Mouse (Mus musculus): Measurements from ENCODE around the gene Lag3. TPM values are rescaled to one million over a fixed set of nuclear protein-coding genes. Genes with fewer than 3 reads are reported as not detected.
A peak's percentile ranks its signal among the peaks of the same experiment; 100 is the strongest.

The Lag3 gene
- total and polyA plus RNA-seq, 2 experiments from 2014 or later, result 0.11 to 0.85 TPM

DNA sequence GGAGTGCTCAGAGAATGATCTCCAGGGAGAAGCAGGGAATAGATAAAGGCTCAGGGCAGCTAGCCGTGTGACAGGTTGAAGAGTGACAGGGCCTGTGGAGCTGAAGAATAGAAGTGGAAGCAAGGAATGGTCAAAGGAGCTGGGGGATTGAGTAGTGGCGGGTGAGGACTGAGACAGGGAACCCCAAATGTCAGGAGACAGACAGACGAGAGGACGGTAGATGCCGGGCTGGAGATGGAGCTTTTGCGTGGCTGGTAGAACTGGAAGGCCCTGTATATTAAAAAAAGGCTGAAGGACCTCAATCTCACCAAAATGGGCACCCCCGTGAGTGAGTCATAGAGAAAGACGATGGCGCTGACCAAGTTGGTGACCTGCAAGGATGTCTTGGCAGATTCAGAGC, 51.0 kb downstream of the Lag3 start:
- H3K27me3 ChIP-seq (ENCODE audit: control insufficient read depth, insufficient read depth, low read length), result peaks cover 33% of the 10 kb centered on the region
- H3K4me2 ChIP-seq (ENCODE audit: low read depth, low read length), result no peak overlapping the region
- DNase-seq (ENCODE audit: low spot score) (no peak), ATAC-seq (ENCODE audit: insufficient read depth, low read depth) (no peak)
- H3K4me3 ChIP-seq (ENCODE audit: low read depth, low read length), result no peak overlapping the region
- no peaks in the 10 kb centered on the region for H3K9me3 ChIP-seq (replicated peaks; ENCODE audit: control insufficient read depth, low read length)
- H3K9ac ChIP-seq (replicated peaks; ENCODE audit: low read depth, low read length), result no peak overlapping the region
- peaks cover 18% of the 10 kb centered on the region for H3K4me1 ChIP-seq (ENCODE audit: control insufficient read depth, insufficient read depth)
- no peak overlapping the region for H3K27ac ChIP-seq (ENCODE audit: low read depth)
- TF ChIP-seq CTCF (IDR thresholded peaks at IDR 0.05; ENCODE audit: low read depth), result no peak
- TF ChIP-seq EP300 (IDR thresholded peaks at IDR 0.05; ENCODE audit: low read depth), result no peak
- no peaks in the 10 kb centered on the region for H3K36me3 ChIP-seq (replicated peaks; ENCODE audit: control insufficient read depth, insufficient read depth, low read length)
- 82% methylated on average over 9 of the region's 9 CpGs for WGBS

DNA sequence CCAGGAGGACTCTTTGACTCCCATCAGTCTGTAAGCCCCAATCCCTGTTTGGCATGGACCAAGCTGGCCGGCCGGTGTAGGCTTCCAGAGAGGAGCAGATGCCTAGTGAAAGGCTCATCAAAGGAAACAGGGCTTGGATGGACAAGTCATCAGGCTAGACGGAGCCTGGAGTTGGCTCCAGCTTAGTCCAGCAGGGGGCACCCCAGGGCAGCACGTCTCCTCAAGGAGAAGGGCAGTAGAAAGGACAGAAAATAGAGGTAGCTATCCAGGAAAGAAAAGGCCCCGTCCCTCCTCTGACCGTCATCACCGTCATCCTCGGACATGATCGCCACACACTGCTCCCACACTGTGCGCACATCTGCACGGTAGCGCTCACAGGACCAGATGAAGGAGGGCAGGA, 51.8 kb downstream of the Lag3 start:
- Histone ChIP-seq H3K36me3 (replicated peaks; ENCODE audit: control insufficient read depth, insufficient read depth, low read length) (no peaks in the 10 kb centered on the region), H3K4me1 (ENCODE audit: control insufficient read depth, insufficient read depth) (peaks cover 18% of the 10 kb centered on the region), H3K4me3 (ENCODE audit: low read depth, low read length) (no peak overlapping the region), H3K9ac (replicated peaks; ENCODE audit: low read depth, low read length) (no peak overlapping the region), H3K27ac (ENCODE audit: low read depth) (no peak overlapping the region), H3K27me3 (ENCODE audit: control insufficient read depth, insufficient read depth, low read length) (peaks cover 33% of the 10 kb centered on the region), H3K4me2 (ENCODE audit: low read depth, low read length) (no peak overlapping the region), H3K9me3 (replicated peaks; ENCODE audit: control insufficient read depth, low read length) (no peaks in the 10 kb centered on the region)
- peak; percentile 42 for ATAC-seq (ENCODE audit: insufficient read depth, low read depth)
- WGBS, result 8% methylated on average over 12 of the region's 12 CpGs
- TF ChIP-seq EP300 (IDR thresholded peaks at IDR 0.05; ENCODE audit: low read depth) (no peak), CTCF (IDR thresholded peaks at IDR 0.05; ENCODE audit: low read depth) (peak; percentile 92)
- DNase-seq (ENCODE audit: low spot score), result peak; percentile 75

DNA sequence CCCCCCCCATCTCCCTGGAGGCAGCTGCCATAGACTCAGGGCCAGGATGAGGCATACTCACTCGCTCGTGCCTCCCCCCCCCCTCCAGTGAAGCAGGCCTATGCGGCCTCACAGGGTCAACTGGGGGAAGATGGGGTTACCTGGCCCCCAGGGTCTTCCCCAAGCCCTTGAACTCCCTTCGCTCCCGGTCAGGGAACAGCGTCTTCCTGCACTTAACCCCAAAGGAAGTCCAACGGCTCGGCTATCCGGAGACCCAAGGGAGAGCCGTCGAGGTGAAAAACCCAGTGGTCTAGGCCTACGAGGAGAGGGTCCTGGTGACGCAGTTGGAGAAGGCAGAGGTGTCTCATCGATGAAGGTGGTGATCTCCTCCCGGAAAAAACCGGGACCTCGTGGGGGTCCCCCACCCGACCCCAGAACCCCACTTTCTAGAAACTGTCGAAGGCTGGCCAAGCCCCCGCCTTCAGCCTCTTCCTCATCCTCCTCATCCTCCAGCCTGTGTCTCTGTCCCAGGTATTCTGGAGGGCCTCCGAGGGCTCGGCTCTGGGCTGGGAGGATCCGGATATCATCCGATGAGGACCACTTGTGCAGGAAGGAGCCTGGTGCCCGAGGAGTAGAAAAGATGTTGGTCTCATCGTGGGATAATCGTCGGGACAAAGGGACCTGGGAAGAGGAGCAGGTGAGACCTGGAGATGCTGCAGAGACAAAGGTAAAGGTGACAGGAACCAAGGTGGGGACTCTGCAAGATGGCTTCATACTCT, 52.8 kb downstream of the Lag3 start:
- ATAC-seq (ENCODE audit: insufficient read depth, low read depth), result no peak
- DNase-seq (ENCODE audit: low spot score), result no peak
- no peaks in the 10 kb centered on the region for H3K9me3 ChIP-seq (replicated peaks; ENCODE audit: control insufficient read depth, low read length)
- H3K4me1 ChIP-seq (ENCODE audit: control insufficient read depth, insufficient read depth), result peaks cover 16% of the 10 kb centered on the region
- H3K36me3 ChIP-seq (replicated peaks; ENCODE audit: control insufficient read depth, insufficient read depth, low read length), result no peaks in the 10 kb centered on the region
- H3K9ac ChIP-seq (replicated peaks; ENCODE audit: low read depth, low read length), result no peak overlapping the region
- TF ChIP-seq CTCF (IDR thresholded peaks at IDR 0.05; ENCODE audit: low read depth) (no peak), EP300 (IDR thresholded peaks at IDR 0.05; ENCODE audit: low read depth) (no peak)
- no peak overlapping the region for H3K27ac ChIP-seq (ENCODE audit: low read depth)
- peaks cover 33% of the 10 kb centered on the region for H3K27me3 ChIP-seq (ENCODE audit: control insufficient read depth, insufficient read depth, low read length)
- no peak overlapping the region for H3K4me3 ChIP-seq (ENCODE audit: low read depth, low read length)
- H3K4me2 ChIP-seq (ENCODE audit: low read depth, low read length), result no peak overlapping the region; the same call in 1 of the 2 replicates
- WGBS, result 66% methylated on average over 28 of the region's 28 CpGs

DNA sequence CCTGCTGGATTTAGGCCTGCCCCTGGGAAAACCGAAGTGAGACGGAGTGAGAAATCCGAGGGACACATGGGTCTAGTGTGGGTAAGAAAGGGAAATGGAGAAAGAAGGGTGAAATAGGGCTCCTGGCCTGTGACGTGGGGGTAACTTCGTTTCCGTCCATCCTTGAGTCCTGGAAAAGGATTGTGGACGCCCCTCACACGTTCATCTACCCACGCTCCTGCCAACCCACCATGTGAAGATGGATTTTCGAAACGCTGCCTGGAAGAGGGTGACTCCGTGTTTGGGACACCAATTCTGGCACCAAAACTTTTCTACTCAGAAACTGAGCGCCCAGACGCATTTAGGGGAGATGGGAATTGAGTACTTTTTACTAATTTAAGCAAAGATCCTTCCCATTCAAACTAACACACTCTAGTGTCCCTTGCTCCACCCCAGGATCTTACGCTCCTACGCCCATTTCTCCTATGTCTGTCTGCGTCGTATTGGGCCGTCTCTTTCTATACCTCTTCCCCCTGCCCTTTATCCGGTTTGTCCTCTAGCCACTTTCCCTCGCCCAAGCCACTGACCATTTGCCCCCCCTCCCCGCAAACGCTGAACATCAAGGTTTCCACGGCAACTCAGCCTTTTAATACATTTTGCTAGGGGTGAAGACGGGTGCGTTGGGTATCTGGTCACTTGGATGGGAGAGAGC, 53.5 kb downstream of the Lag3 start:
- no peak for TF ChIP-seq CTCF (IDR thresholded peaks at IDR 0.05; ENCODE audit: low read depth)
- no peak for TF ChIP-seq EP300 (IDR thresholded peaks at IDR 0.05; ENCODE audit: low read depth)
- Histone ChIP-seq H3K27me3 (ENCODE audit: control insufficient read depth, insufficient read depth, low read length) (peaks cover 31% of the 10 kb centered on the region), H3K4me2 (ENCODE audit: low read depth, low read length) (peak overlapping the region; percentile 93), H3K4me1 (ENCODE audit: control insufficient read depth, insufficient read depth) (peaks cover 10% of the 10 kb centered on the region), H3K27ac (ENCODE audit: low read depth) (peak overlapping the region; percentile 5; the same call in 1 of the 2 replicates), H3K9ac (replicated peaks; ENCODE audit: low read depth, low read length) (no peak overlapping the region), H3K4me3 (ENCODE audit: low read depth, low read length) (peak overlapping the region; percentile 64), H3K9me3 (replicated peaks; ENCODE audit: control insufficient read depth, low read length) (no peaks in the 10 kb centered on the region), H3K36me3 (replicated peaks; ENCODE audit: control insufficient read depth, insufficient read depth, low read length) (no peaks in the 10 kb centered on the region)
- DNase-seq (ENCODE audit: low spot score), result no peak
- WGBS, result 34% methylated on average over 26 of the region's 26 CpGs
- no peak for ATAC-seq (ENCODE audit: insufficient read depth, low read depth)

DNA sequence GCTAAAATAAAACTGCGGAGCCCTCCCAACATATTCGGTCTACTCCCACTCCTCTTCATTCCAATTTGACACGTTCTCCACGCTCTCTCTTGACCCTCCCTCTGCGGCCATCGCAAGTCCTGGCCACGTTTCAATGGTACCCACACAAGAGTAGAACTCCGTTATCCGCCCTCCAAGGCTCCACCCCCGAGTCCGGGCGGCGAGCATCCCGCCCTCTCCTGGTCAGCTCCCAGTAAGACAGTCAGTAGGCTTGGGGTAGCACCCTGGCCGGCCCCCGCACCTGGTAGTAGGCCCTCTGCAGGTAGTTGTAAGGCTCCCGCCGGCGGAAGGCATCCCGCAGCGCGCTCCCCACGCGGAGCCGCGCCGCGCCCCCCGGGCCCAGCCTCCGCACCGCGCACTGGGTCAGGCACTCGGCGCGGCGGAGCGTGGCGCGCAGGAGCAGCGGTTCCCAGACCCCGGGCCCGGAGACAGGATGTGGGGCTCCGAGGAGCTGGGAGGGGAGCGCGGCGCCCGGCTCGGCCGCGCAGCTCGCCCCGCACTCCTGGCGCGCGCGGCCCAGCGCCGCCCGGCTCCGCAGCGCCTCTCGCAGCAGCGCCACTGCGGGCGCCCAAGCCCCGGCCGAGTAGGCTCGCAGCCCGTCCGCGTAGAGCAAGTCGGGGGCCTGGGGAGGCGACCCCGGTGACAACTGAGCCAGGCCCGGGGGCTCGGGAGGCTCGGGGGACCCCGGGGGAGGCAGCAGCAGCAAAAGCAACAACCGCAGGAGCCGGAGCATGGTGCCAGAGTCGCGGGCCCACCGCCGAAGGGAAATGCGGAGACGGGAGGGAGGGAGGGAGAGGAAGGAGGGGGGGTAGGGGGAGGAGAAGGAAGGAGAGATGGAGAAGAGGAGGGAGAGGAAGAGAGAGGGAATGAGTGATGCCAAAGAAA, 54.3 kb downstream of the Lag3 start, which contains the start of gene P3h3:
Gene P3h3, minus strand, starts transcription at position 837 of the 924 bp plus-strand sequence.
- Histone ChIP-seq H3K27me3 (ENCODE audit: control insufficient read depth, insufficient read depth, low read length) (peaks cover 25% of the 10 kb centered on the region), H3K9me3 (replicated peaks; ENCODE audit: control insufficient read depth, low read length) (no peaks in the 10 kb centered on the region), H3K4me2 (ENCODE audit: low read depth, low read length) (peak within 1 kb of the TSS; percentile 93), H3K27ac (ENCODE audit: low read depth) (peak within 1 kb of the TSS; percentile 86), H3K9ac (replicated peaks; ENCODE audit: low read depth, low read length) (peak within 1 kb of the TSS; percentile 82), H3K4me3 (ENCODE audit: low read depth, low read length) (peak within 1 kb of the TSS; percentile 64), H3K36me3 (replicated peaks; ENCODE audit: control insufficient read depth, insufficient read depth, low read length) (no peaks in the 10 kb centered on the region), H3K4me1 (ENCODE audit: control insufficient read depth, insufficient read depth) (peaks cover 7% of the 10 kb centered on the region)
- peak; percentile 51 for DNase-seq (ENCODE audit: low spot score)
- ATAC-seq (ENCODE audit: insufficient read depth, low read depth), result peak; percentile 82
- TF ChIP-seq CTCF (IDR thresholded peaks at IDR 0.05; ENCODE audit: low read depth) (peak; percentile 65), EP300 (IDR thresholded peaks at IDR 0.05; ENCODE audit: low read depth) (no peak)
- WGBS, result under 1% methylated on average over 75 of the region's 86 CpGs
